ENCODE assay signal across 8 mouse cellular contexts in genomic region chr7:127041851-127042672, GRCm38 (mm10). TPM values are rescaled to one million over a fixed set of nuclear protein-coding genes. Genes with fewer than 3 reads are reported as not detected.
DNase-seq lines count a peak whose midpoint lies in the region.

Gene Kif22 (minus strand): TSS chr7:127042471.

- intact Hi-C loops in left cerebral cortex, postnatal 36 days (cut with DNase I), result no loop called here

- peak within 1 kb of the TSS; percentile 95 for H3K27ac ChIP-seq in midbrain, embryonic 10.5 days (replicated peaks)

- peak within 1 kb of the TSS; percentile 96 for H3K4me3 ChIP-seq in midbrain, embryonic 10.5 days

- H3K4me1 ChIP-seq in midbrain, embryonic 10.5 days, result peaks cover 25% of the 10 kb centered on the region

- under 1% methylated on average over 53 of the region's 53 CpGs for WGBS in midbrain, embryonic 10.5 days

- no peaks in the 10 kb centered on the region for H3K9me3 ChIP-seq in midbrain, embryonic 10.5 days (replicated peaks)

- peak; percentile 85 to 89 for DNase-seq in adrenal gland, adult 18-20 months (ENCODE audit: low spot score in 2 of 2)
- peak; percentile 97 for DNase-seq in embryo, embryonic 10 days (ENCODE audit: low spot score)
- peak; percentile 86 for DNase-seq in gastrocnemius, postnatal 10 days
- peak; percentile 94 for DNase-seq in induced T-regulatory cell, adult 2 months (ENCODE audit: low read depth)
- DNase-seq in left cerebral cortex, postnatal 36 days (ENCODE audit: low spot score in 2 of 2), result peak; percentile 84 to 88
- peak; percentile 91 for DNase-seq in midbrain, embryonic 10.5 days (ENCODE audit: low spot score)
- peak; percentile 70 to 80 for DNase-seq in right cerebral cortex, postnatal 36 days (ENCODE audit: low spot score in 2 of 2)
- peak; percentile 84 to 90 for DNase-seq in urinary bladder, postnatal 4 days (ENCODE audit: low spot score in 2 of 2)

- H3K27me3 ChIP-seq in midbrain, embryonic 10.5 days (ENCODE audit: low read depth, poor library complexity, severe bottlenecking), result no peaks in the 10 kb centered on the region

- H3K36me3 ChIP-seq in midbrain, embryonic 10.5 days, result peaks cover 34% of the 10 kb centered on the region

RNA-seq across cellular contexts. Expression of gene Kif22, which starts in this region (rescaled TPM):
- total RNA-seq in adrenal gland, adult 18-20 months (2021), result 1 to 10 TPM; 1.7 to 2.4 TPM
- total RNA-seq in gastrocnemius, postnatal 10 days (2021), result 10 to 100 TPM; 10.8 to 12.5 TPM
- 1 to 10 TPM; 5.3 to 8.2 TPM for total RNA-seq in left cerebral cortex, postnatal 36 days (2021)
- polyA plus RNA-seq in midbrain, embryonic 10.5 days (2016; fragmentation: Nextera tagmentation; extraction: Ambion mirVana), result 210 and 222 TPM in 2 replicates

Comparison
In these comparisons a context has a peak if more than half of its experiments do, and no peak if none do; other contexts are left out.
1. Peak in every context shown above with its lines: DNase-seq, H3K4me3 ChIP-seq and H3K27ac ChIP-seq.